Mouse (Mus musculus): ENCODE results near the gene Zfyve21.
A peak's percentile ranks its signal among the peaks of the same experiment; 100 is the strongest.

The Zfyve21 gene

DNA sequence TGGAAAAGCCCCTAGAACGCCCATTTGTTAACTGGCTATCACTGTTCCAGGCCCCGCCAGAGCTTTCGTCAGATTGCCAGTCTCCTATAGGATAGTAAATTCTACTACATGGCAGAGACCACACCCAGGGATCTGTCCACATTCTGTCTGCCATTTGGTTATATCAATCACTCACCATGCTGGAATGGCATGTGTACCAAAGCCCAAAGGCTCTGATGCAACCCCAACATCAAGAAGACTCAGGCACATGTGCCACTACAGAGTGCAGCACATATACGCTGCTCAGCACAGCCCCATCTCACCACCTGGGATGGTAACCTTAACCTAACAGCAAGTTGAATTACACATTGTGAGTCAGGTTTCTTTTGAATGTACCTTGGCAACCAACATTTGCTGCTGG, 32.0 kb downstream of the Zfyve21 start:
- no peak for DNase-seq (ENCODE audit: low spot score)

DNA sequence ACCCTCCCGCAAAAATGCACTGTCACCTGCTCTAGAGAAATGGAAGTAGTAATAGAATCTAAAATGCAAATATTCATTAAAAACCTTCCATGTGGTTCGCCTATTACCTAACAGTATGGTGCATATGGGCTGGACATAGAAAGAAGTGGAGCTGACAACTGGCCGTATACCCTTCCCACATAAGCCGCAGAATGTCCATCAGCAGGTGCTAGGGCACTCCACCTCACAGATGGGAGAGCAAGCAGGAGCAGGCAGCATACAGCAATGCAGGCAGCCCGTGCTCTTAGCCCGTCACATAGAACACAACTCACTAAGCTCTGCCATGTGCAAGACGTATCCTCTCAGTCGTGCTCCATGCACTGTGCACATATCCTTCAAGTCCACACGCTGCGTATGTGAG, 32.8 kb downstream of the Zfyve21 start:
- DNase-seq (ENCODE audit: low spot score): no peak

DNA sequence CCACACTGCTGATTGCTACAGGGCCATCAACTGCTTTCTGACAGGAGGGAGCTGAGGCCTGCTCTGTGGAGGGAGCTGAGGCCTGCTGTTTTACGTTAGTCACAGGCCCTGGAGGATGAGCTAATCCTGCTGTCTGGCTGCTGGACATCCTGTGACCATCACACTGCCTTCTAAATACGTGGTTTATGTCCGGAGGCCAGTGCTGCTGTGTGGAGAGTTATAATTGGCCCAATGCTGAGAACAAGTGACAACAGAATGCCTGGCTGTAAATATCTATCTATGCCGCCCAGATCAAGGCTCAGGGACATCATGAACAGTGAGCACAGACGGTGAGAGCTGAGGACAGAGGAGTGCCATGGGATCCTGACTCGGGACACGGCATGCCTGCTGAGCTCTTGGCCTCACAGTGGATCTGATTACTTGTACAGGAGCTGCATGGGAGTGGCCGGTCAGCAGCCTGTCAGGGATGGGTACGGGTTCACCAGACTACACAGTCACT, 34.4 kb downstream of the Zfyve21 start:
- DNase-seq (ENCODE audit: low spot score): no peak

DNA sequence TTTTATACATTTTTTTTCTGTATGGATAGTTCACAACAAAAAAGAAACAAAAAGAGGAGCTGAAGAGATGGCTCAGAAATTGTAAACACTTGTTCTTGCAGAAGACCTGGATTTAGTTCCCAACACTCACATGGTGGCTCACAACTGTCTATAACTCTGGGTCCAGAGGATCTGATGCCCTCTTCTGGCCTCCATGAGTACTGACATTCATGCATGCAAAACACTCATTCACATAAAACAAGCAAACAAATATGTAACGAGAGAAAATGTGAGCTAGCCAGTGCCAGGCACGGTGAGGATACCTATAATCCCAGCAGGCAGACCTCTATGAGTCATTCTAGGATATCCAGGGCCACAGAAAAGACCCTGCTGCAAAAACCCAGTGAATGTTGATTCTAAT, 37.3 kb downstream of the Zfyve21 start:
- no peak for DNase-seq (ENCODE audit: low spot score)

DNA sequence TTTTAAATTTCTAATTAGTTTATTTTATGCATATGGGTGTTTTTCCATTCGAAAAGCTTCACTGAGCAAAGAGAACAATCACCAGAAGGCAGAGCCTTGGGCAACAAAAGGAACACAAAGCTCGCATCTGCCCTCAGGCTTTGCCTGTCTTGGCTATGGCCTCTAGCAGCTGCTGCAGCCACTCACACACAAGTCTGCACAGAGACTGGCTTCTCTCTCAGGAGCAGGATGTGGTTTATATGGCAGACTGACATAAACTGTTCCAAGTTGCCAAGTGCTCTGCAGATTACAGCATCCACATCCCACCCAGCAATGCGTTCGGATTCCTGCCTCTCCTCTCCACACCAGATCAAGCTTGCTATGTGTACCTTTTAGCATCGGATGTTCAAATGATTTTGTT, 37.8 kb downstream of the Zfyve21 start:
- DNase-seq (ENCODE audit: low spot score): no peak

DNA sequence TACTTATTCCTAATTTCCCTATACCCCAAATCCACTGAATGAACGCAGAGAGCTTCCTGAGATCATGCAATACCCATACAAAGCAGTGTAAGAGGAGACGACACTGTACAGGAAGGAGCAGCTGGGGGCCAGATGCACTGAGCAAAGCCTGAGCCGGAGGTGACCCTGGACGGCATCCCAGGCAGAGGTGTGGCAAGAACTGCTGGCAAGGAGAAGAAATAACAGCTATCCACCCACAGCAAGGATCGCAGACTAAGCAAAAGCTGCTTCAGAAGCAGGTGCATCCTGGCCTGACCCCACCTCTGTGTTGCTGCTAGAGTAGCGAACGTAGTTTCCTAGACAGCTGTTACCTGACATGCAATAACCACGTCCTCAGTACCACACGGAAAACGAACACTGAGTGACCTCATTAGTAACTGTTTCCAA, 39.1 kb downstream of the Zfyve21 start:
- no peak for DNase-seq (ENCODE audit: low spot score)

DNA sequence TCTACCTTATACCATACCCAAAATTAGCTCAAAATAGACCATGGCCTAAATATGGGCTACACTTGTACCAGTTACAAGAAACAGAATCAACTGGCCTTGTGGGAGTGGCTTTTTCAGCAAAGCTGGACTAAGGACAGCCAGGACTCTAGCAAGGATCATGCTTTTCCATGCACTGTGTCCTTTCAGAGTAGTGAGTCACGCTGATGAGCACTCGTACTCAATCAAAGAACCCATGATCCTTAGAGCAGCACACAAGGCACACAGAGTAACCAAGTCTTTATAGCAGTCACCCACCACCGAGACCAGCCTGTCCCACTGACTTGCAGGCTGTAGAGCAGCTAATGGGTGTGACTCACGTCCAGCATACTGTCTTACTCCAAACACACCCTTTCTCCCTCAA, 39.6 kb downstream of the Zfyve21 start:
- no peak for DNase-seq (ENCODE audit: low spot score)

DNA sequence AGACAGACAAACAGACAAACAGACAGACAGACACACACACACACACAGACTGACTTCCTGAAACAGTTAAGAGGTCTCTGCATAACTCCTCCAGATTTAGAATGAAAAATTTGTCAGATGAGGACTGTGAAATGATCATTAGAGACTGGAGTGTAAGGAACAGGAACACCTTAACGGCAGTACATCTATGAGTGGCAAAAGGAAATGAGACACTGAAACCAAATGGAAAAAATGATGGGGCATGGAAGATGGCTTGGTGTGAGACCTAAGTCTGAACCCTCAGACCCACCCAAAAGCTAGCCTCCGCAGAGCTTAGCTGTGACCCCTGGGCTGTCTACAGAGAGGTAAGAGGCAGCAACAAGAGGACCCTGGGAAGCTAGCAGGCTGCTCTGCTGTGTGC, 41.5 kb downstream of the Zfyve21 start:
- DNase-seq (ENCODE audit: low spot score): no peak

DNA sequence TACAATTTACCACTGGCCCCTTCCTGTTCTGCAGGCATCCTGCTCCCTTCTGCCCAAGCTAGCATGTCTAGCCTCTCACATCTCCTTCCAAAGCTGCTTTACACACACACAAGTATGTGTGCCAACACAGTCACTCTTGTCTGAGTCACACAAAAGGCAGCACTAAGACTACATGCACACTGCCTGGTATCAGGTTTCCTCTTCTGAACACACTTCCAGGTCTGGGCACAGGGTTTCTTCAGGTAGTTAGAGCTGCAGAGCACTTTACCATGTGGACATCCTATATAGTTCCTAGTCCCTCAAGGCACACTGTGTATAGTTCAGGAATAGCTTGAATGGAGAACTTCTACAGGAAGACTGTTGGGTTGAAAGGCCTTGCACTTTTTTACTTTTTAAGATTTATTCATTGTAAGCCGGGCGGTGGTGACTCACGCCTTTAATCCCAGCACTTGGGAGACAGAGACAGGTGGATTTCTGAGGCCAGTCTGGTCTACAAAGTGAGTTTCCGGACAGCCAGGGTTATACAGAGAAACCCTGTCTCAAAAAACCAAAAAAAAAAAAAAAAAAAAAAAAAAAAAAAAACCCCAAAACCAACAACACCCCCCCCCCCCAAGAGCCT, 50.3 kb downstream of the Zfyve21 start:
- no peak for DNase-seq (ENCODE audit: low spot score)

DNA sequence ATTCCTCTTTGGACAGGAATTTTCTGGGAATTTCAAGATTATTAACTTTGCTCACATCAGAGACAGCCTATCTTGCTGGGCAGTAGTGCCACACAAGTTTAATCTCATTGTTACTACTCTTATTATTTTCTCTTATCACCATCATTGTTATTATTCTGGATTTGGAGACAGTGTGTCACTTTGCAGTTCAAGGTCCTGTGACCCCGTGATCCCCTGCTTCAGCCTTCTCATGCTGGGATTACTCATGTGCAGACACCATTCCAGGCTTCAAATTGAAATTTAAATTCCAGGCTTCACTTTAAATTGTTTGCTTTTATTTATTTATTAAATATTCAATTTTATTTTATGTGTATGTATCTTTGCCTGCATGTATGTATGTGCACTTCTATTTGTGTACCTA, 55.8 kb downstream of the Zfyve21 start:
- no peak for DNase-seq (ENCODE audit: low spot score)

DNA sequence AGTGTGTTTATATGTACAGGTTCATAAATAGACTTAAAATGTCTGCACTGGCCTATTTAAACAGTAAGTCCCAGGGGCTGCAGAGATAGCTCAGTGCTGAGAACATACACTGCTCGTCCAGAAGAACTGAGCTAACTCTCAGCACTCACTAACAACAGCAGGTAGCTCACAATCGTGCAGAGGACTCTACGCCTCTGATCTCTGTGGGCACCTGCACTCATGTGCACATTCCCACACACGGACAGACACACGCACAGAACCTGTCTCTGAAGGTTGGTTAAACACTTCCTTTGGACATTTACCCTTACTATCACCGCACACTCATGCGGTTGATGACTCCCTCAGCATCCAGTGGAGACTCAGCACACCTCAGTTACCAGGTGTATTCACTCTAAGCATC, 56.8 kb downstream of the Zfyve21 start:
- no peak for DNase-seq (ENCODE audit: low spot score)

DNA sequence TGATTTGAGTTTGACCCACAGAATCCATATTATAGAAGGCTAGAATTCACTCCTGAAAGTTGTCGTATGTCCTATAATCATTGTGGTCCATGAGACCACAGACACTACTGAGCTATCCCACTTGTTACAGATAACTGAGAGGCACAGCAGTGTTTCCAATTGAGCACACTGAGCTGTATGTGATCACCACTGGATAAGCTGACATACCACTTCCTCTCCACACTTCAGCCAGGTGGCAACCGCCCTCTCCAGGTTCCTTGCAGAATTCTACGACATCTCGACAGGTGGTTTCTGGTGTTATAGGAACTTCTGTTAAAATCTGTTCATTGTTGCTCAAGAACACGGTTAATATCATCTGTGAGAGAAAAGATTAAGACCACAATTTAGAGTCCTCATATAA, 58.1 kb downstream of the Zfyve21 start:
- no peak for DNase-seq (ENCODE audit: low spot score)

DNA sequence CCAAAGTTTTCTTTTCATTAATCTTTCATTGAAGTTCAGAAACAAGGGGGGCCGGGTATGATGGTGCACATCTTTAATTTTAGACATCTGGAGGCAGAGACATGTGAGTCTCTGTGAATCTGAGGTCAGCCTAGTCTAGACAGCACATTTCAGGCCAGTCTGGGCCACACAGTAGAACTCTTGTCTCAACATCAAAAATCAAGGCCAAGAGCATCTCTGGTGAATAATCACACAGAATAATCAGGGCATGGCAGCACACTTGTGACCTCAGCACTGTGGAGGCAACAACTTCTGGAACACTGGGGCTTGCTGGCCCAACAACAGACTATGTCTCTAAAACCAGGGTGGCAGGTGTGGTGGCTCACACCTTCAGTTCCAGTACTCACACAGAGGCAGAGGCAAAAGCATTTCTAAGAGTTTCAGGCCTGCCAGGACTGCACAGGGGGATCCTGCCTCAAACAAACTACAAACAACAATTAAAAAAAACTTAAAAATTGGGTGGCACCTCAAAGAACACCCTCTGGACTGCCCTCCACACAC, 60.7 kb downstream of the Zfyve21 start:
- DNase-seq (ENCODE audit: low spot score): no peak

DNA sequence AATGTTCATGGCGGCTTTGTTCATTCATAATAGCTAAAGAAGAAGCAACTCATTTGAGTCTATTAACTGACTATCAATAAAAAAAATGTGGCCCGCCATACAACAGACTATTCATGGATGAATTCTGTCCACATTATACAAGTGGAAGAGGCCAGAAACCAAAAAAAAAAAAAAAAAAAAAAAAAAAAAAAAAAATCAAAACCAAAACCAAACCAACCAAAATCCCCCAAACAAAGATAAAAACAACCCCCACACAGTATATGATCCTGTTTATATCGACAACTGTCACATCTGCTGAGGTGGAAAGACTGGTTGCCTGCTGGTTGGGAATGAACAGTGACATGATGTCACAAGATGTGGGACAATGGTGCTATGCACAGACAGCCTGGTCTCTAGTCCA, 61.5 kb downstream of the Zfyve21 start:
- DNase-seq (ENCODE audit: low spot score): no peak

DNA sequence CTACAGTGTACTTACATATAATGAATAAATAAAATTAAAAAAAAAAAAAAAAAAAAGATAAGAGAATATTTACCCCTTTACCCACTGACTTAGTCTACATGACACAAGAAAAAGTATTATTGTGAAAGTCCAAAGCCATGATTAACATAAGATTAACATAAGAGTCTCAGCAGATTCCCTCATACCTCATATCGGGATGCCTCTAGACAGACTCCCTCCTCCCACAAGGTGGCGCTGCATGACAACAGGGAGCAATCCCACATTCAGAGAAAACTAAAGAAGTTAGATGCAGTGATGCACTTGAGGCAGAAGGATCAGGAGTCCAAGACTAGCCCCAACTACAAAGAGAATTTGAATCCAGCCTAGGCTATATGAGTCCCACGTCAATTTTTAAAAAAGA, 64.2 kb downstream of the Zfyve21 start:
- peak; percentile 73 for DNase-seq (ENCODE audit: low spot score)
